Mouse (Mus musculus): ENCODE results near the gene Abhd12b.

DNA sequence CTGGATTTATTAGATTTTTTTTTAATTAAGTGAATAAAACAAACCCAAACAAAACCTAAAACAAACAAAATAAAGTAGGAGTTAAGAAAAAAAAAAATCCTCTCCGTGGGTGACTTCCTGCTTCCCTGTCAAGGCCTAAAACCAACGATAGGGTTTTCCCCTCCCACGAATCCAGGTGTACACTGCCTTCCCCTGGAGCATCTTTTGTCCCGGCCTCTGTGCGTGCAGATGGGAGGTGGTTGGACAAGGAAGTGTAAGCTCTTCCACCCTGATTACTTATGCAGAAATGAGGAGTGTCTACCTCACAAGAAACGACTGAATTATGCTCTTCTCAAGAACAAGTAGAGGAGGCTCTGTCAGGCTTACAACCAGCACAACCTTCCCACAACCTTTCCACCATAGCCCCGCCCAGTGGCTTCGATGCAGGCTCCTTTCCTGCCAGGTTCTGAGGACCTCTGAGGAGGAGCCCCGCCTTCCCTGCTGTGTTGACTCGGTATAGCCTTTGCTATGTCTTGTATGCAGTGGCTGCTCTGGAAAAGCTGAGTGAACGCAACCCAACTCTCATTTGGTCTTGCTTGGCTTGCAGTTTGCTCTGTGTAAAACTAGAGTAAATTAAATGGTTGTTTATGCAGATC is 5.2 kb upstream of the Abhd12b start:
- TF ChIP-seq CTCF (IDR thresholded peaks at IDR 0.05; ENCODE audit: low read depth) (no peak), EP300 (IDR thresholded peaks at IDR 0.05; ENCODE audit: low read depth) (no peak)
